Mouse (Mus musculus) megakaryocyte, embryonic 14.5 days (primary cell): ENCODE data around the gene Pcsk5.

ENCODE experiments used
- FLI1 ChIP-seq: IDR thresholded peaks from 2 replicates; pipeline ENCODE4 v1.6.1; 2012; ENCODE audit warnings: low read length, inconsistent platforms, mixed read lengths
- GATA1 ChIP-seq: IDR thresholded peaks from 3 replicates; pipeline ENCODE4 v1.6.1; 2012; ENCODE audit warnings: mixed read lengths, low read length, inconsistent platforms, borderline replicate concordance

DNA sequence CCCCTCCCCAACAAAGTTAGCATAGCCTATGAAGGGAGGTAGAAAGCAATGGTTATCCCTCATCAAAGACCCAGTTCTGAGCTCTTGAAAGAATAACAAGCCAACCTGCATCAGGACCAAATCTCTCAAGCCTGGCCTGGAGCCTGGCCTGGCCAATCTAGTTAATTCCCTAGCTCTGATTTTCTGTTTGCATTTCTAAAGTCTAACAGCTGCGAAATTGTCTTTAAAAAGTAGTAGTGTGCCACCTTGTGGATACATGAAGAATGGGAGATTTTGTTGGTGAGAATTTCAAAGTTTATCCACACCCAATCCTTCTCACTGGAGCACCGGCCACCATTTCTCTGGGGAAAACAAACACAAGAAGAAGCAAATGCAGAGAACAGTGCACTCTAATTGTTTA, 449.0 kb downstream of the Pcsk5 start:
- TF ChIP-seq FLI1 (no peak), GATA1 (no peak)
